Mouse (Mus musculus) small intestine, adult 2 months (tissue): ENCODE data around the gene Rarres1.

Source experiments
- CTCF ChIP-seq: fragments of 200-500 bp; IDR thresholded peaks from 2 replicates; pipeline ENCODE4 v1.5.1; 2012; ENCODE audit warnings: low read depth, mild to moderate bottlenecking, control low read depth, inconsistent platforms, low read length, moderate library complexity, mixed read lengths; ENCODE audit not compliant: insufficient replicate concordance, insufficient read length; ENCODE audit errors: extremely low read depth
- POLR2A ChIP-seq: fragments of 200-500 bp; IDR thresholded peaks from 2 replicates; pipeline ENCODE4 v1.6.1; 2012; ENCODE audit warnings: low read depth, mild to moderate bottlenecking, control low read depth, inconsistent platforms, low read length, moderate library complexity

DNA sequence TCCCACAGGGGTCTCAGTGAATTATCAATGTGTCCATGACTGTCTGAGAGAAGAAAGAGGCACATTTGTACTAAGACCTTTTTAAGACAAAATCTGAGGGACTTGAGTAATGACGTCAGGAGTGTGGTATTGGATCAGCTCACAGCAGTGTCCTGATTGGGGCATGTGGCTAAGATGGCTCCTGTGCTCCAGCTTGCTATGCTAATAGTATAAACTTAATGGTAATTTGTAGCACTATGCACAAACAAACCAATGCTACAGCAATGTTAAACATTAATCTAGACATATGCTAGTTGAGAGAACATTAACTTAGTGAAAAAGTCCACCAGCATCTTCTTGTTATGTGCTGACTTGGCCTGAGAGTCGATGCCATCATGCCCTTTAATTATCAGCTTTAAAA lies 30.1 kb downstream of the Rarres1 start:
- TF ChIP-seq POLR2A (no peak), CTCF (no peak)
